Mouse (Mus musculus) liver, adult 2 months (tissue): ENCODE data around the gene Smurf1. TPM values are rescaled to one million over a fixed set of nuclear protein-coding genes. Genes with fewer than 3 reads are reported as not detected.

Source experiments
- DNase-seq: peaks from one replicate; pipeline ENCODE4 v3.0.0-alpha.2; 2011; ENCODE audit warnings: low read depth, low spot score; ENCODE audit errors: extremely low read depth
- H3K27ac ChIP-seq: fragments of 200-500 bp; replicated peaks from 2 replicates; pipeline ENCODE4 v1.5.1; 2012; ENCODE audit warnings: low read depth, mild to moderate bottlenecking, control low read depth, inconsistent platforms, low read length; ENCODE audit not compliant: insufficient read depth
- H3K27me3 ChIP-seq: fragments of 200-500 bp; 2 replicates; pipeline ENCODE4 v1.6.1; 2012; ENCODE audit warnings: mild to moderate bottlenecking, moderate library complexity, low read length, inconsistent platforms; ENCODE audit not compliant: control insufficient read depth, insufficient read depth
- H3K36me3 ChIP-seq: fragments of 200-500 bp; 2 replicates; pipeline ENCODE4 v1.6.1; 2012; ENCODE audit warnings: low read length, inconsistent platforms; ENCODE audit not compliant: control insufficient read depth, insufficient read depth
- H3K4me1 ChIP-seq: fragments of 200-500 bp; 2 replicates; pipeline ENCODE4 v1.6.1; 2011; ENCODE audit warnings: low read length; ENCODE audit not compliant: control insufficient read depth, insufficient read depth
- H3K4me3 ChIP-seq: fragments of 200-500 bp; 2 replicates; pipeline ENCODE4 v1.5.1; 2011; ENCODE audit warnings: low read depth, mild to moderate bottlenecking, control low read depth, low read length, moderate library complexity; ENCODE audit not compliant: insufficient read depth
- H3K79me2 ChIP-seq: fragments of 200-500 bp; 2 replicates; pipeline ENCODE4 v1.6.1; 2012; ENCODE audit warnings: inconsistent platforms, mild to moderate bottlenecking, low read length, moderate library complexity; ENCODE audit not compliant: control insufficient read depth, insufficient read depth
- H3K9ac ChIP-seq: fragments of 200-500 bp; 2 replicates; pipeline ENCODE4 v1.6.1; 2012; ENCODE audit warnings: low read depth, mild to moderate bottlenecking, control low read depth, inconsistent platforms, low read length
- CTCF ChIP-seq: fragments of 200-500 bp; IDR thresholded peaks from 2 replicates; pipeline ENCODE4 v1.5.1; 2011; ENCODE audit warnings: low read depth, low read length, control low read depth
- POLR2A ChIP-seq: fragments of 200-500 bp; IDR thresholded peaks from 2 replicates; pipeline ENCODE4 v1.6.1; 2011; ENCODE audit warnings: low read length, control low read depth; ENCODE audit not compliant: insufficient read depth; ENCODE audit errors: extremely low read depth
- WGBS: fragments of 180-500 bp; shearing (Covaris S2); methylation state at CpG from one replicate; pipeline ENCODE4 v1.1.7; 2018; 5-methylcytosine and 5-hydroxymethylcytosine counted together
- polyA plus RNA-seq: library from polyadenylated mRNA; depleted of rRNA; stranded (reverse); fragments of >200 nt; gene quantifications from 2 replicates; pipeline ENCODE4 v1.2.3, GENCODE M21; 2012
- total RNA-seq: library from RNA; depleted of rRNA; stranded (reverse); fragments of >200 nt; gene quantifications from 2 replicates; pipeline ENCODE4 v1.2.3, GENCODE M21; 2014

The Smurf1 gene
- total and polyA plus RNA-seq, 2 experiments: 5.2 to 8.6 TPM

GRCm38 (mm10) chr5:144872326-144872725, 93.3 kb downstream of the Smurf1 start:
- 71% methylated on average over 5 of the region's 5 CpGs for WGBS
- H3K9ac ChIP-seq: no peak overlapping the region
- no peaks in the 10 kb centered on the region for H3K27me3 ChIP-seq
- no peaks in the 10 kb centered on the region for H3K4me1 ChIP-seq
- no peaks in the 10 kb centered on the region for H3K36me3 ChIP-seq
- H3K79me2 ChIP-seq: no peaks in the 10 kb centered on the region
- no peak overlapping the region for H3K4me3 ChIP-seq
- no peak for TF ChIP-seq POLR2A
- TF ChIP-seq CTCF: no peak
- no peak overlapping the region for H3K27ac ChIP-seq
- DNase-seq: peak; percentile 17

- H3K4me1 ChIP-seq: no peaks in the 10 kb centered on the region
- no peak overlapping the region for H3K27ac ChIP-seq
- no peaks in the 10 kb centered on the region for H3K36me3 ChIP-seq
- no peaks in the 10 kb centered on the region for H3K27me3 ChIP-seq
- WGBS: 65% methylated on average over 1 of the region's 1 CpGs
- H3K4me3 ChIP-seq: no peak overlapping the region
- TF ChIP-seq CTCF (no peak), POLR2A (no peak)
- no peak overlapping the region for H3K9ac ChIP-seq
- H3K79me2 ChIP-seq: no peaks in the 10 kb centered on the region
- DNase-seq: peak; percentile 28
Observed at GRCm38 (mm10) chr5:144871775-144872174, 93.9 kb downstream of the Smurf1 start.

GRCm38 (mm10) chr5:144870782-144871181, 94.9 kb downstream of the Smurf1 start:
- Histone ChIP-seq H3K4me3 (no peak overlapping the region), H3K27ac (no peak overlapping the region), H3K36me3 (no peaks in the 10 kb centered on the region), H3K9ac (no peak overlapping the region), H3K79me2 (no peaks in the 10 kb centered on the region), H3K4me1 (no peaks in the 10 kb centered on the region), H3K27me3 (no peaks in the 10 kb centered on the region)
- WGBS: 70% methylated on average over 7 of the region's 7 CpGs
- no peak for TF ChIP-seq POLR2A
- TF ChIP-seq CTCF: no peak
- no peak for DNase-seq

- Histone ChIP-seq H3K4me1 (no peaks in the 10 kb centered on the region), H3K9ac (no peak overlapping the region), H3K27me3 (no peaks in the 10 kb centered on the region), H3K79me2 (no peaks in the 10 kb centered on the region), H3K27ac (no peak overlapping the region), H3K36me3 (no peaks in the 10 kb centered on the region), H3K4me3 (no peak overlapping the region)
- DNase-seq: no peak
- WGBS: 82% methylated on average over 7 of the region's 7 CpGs
- TF ChIP-seq CTCF (no peak), POLR2A (no peak)
Observed at GRCm38 (mm10) chr5:144869466-144869865, 96.2 kb downstream of the Smurf1 start.

- Histone ChIP-seq H3K4me3 (no peak overlapping the region), H3K27me3 (no peaks in the 10 kb centered on the region), H3K4me1 (no peaks in the 10 kb centered on the region), H3K79me2 (no peaks in the 10 kb centered on the region), H3K27ac (no peak overlapping the region), H3K9ac (no peak overlapping the region), H3K36me3 (no peaks in the 10 kb centered on the region)
- no peak for DNase-seq
- TF ChIP-seq CTCF (peak; percentile 51), POLR2A (no peak)
- WGBS: 89% methylated on average over 8 of the region's 8 CpGs
Observed at GRCm38 (mm10) chr5:144866923-144867322, 98.7 kb downstream of the Smurf1 start.

- peaks cover 32% of the 10 kb centered on the region for H3K36me3 ChIP-seq
- 99% methylated on average over 8 of the region's 8 CpGs for WGBS
Observed at GRCm38 (mm10) chr5:144860913-144861312, 104.7 kb downstream of the Smurf1 start.

More at GRCm38 (mm10) chr5:144860913-144861312, 104.7 kb downstream of the Smurf1 start:
- DNase-seq: no peak
- no peak for TF ChIP-seq CTCF
- TF ChIP-seq POLR2A: no peak
- Histone ChIP-seq H3K4me3 (no peak overlapping the region), H3K4me1 (no peaks in the 10 kb centered on the region), H3K79me2 (no peaks in the 10 kb centered on the region), H3K27me3 (no peaks in the 10 kb centered on the region), H3K27ac (no peak overlapping the region), H3K9ac (no peak overlapping the region)
